20 mouse cellular contexts compared by ENCODE assay signal in the genomic region with DNA sequence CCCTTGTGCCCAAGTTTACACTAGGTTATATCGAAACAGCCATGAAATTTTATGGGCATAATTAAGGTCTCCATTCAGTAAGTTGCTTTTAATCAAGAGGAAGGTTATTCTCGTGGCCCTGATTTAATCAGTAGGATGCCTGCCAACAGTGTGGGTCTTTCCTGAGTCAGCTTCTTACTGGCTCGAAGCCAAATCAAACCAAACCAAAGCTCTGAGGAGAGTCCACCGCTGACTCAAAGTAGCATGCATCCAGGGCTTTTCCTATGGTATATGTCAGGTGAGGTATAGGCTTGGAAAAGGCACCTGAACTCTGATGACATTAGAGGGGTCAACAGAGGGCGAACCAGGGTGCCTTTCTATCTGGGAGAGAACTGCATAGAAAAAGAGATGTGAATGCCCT. TPM values are rescaled to one million over a fixed set of nuclear protein-coding genes. Genes with fewer than 3 reads are reported as not detected.
DNase-seq lines count a peak whose midpoint lies in the region; ATAC-seq and TF ChIP-seq lines count a peak whose summit lies in the region.
"Had no signal": no experiment of that assay in that cellular context is flagged by ENCODE, and none has a peak within 500 bp of the region (broad histone marks: within the 10 kb centered on the region; RNA-seq: fewer than 3 reads in every experiment).

No protein-coding gene starts in this region.

- H3K27me3 ChIP-seq in kidney, adult 2 months (replicated peaks; ENCODE audit: control insufficient read depth, insufficient read depth, low read length) = no peaks in the 10 kb centered on the region
- no peaks in the 10 kb centered on the region for H3K27me3 ChIP-seq in midbrain, embryonic 14.5 days (ENCODE audit: control insufficient read depth, insufficient read depth, low read length)
- no peaks in the 10 kb centered on the region for H3K27me3 ChIP-seq in midbrain, embryonic 16.5 days (ENCODE audit: control insufficient read depth, insufficient read depth, low read depth, low read length)
- H3K27me3 ChIP-seq: heart, embryonic 13.5 days; intestine, embryonic 15.5 days; limb, embryonic 15.5 days; lung, embryonic 15.5 days; midbrain, embryonic 15.5 days had no signal

- ATAC-seq in midbrain, embryonic 14.5 days (ENCODE audit: low FRiP score, low TSS enrichment) = no peak
- ATAC-seq in midbrain, embryonic 16.5 days = no peak
- ATAC-seq: intestine, embryonic 15.5 days; midbrain, embryonic 15.5 days had no signal

- TF ChIP-seq POLR2A in kidney, adult 2 months (IDR thresholded peaks at IDR 0.05; ENCODE audit: low read depth, low read length) = no peak
- no peak for TF ChIP-seq POLR2A in bone marrow macrophage, adult 2 months (IDR thresholded peaks at IDR 0.05; ENCODE audit: borderline replicate concordance, low read depth, low read length)

- no peak overlapping the region for H3K4me2 ChIP-seq in midbrain, embryonic 14.5 days (ENCODE audit: low read length)
- no peak overlapping the region for H3K4me2 ChIP-seq in midbrain, embryonic 16.5 days (ENCODE audit: low read length)
- H3K4me2 ChIP-seq: heart, embryonic 13.5 days; intestine, embryonic 15.5 days; limb, embryonic 15.5 days; lung, embryonic 15.5 days; midbrain, embryonic 15.5 days had no signal

- TF ChIP-seq CTCF in kidney, adult 2 months (conservative IDR thresholded peaks at IDR 0.05; ENCODE audit: insufficient read depth, insufficient read length, low read depth, low read length) = no peak
- no peak for TF ChIP-seq CTCF in bone marrow macrophage, adult 2 months (IDR thresholded peaks at IDR 0.05; ENCODE audit: low read depth, low read length)

- no peak overlapping the region for H3K9ac ChIP-seq in midbrain, embryonic 14.5 days (replicated peaks; ENCODE audit: low read length)
- H3K9ac ChIP-seq in midbrain, embryonic 16.5 days (ENCODE audit: low read depth, low read length) = no peak overlapping the region
- H3K9ac ChIP-seq: heart, embryonic 13.5 days; intestine, embryonic 15.5 days; limb, embryonic 15.5 days; lung, embryonic 15.5 days; midbrain, embryonic 15.5 days had no signal

- DNase-seq in kidney, adult 2 months = peak; percentile 44
- no peak for DNase-seq in kidney, adult 18-20 months
- peak; percentile 44 for DNase-seq in midbrain, embryonic 14.5 days
- DNase-seq in Muller cell, postnatal 12 days (ENCODE audit: inconsistent ontology term) = peak; percentile 27
- DNase-seq in cerebellum, adult 11-12 months = no peak
- DNase-seq: cerebellum, adult 18-20 months; gastrocnemius, postnatal 25 days; right cerebral cortex, adult 18-20 months; spleen, adult 18-20 months had no signal

- H3K27ac ChIP-seq in kidney, adult 2 months (ENCODE audit: insufficient read depth, low read depth, low read length) = no peak overlapping the region
- no peak overlapping the region for H3K27ac ChIP-seq in midbrain, embryonic 14.5 days (replicated peaks; ENCODE audit: low read depth, low read length)
- H3K27ac ChIP-seq in midbrain, embryonic 16.5 days (ENCODE audit: low read length) = no peak overlapping the region
- peak overlapping the region; percentile 15; the same call in 1 of the 2 replicates for H3K27ac ChIP-seq in bone marrow macrophage, adult 2 months (ENCODE audit: insufficient read depth, low read depth, low read length)
- H3K27ac ChIP-seq: heart, embryonic 13.5 days; intestine, embryonic 15.5 days; left cerebral cortex, adult 2 months; limb, embryonic 15.5 days; lung, embryonic 15.5 days; midbrain, embryonic 15.5 days had no signal

- no peaks in the 10 kb centered on the region for H3K4me1 ChIP-seq in kidney, adult 2 months (ENCODE audit: control insufficient read depth, insufficient read depth, low read length)
- no peaks in the 10 kb centered on the region for H3K4me1 ChIP-seq in midbrain, embryonic 14.5 days (ENCODE audit: control insufficient read depth, insufficient read depth, low read length)
- no peaks in the 10 kb centered on the region for H3K4me1 ChIP-seq in midbrain, embryonic 16.5 days (ENCODE audit: control insufficient read depth, insufficient read depth, low read length)
- peaks cover 64% of the 10 kb centered on the region for H3K4me1 ChIP-seq in bone marrow macrophage, adult 2 months (ENCODE audit: control insufficient read depth, insufficient read depth, low read length)
- H3K4me1 ChIP-seq: intestine, embryonic 15.5 days; lung, embryonic 15.5 days; midbrain, embryonic 15.5 days had no signal

- H3K9me3 ChIP-seq in midbrain, embryonic 14.5 days (ENCODE audit: control insufficient read depth, low read length) = no peaks in the 10 kb centered on the region
- H3K9me3 ChIP-seq in midbrain, embryonic 16.5 days (replicated peaks; ENCODE audit: control insufficient read depth, low read length, poor library complexity, severe bottlenecking) = no peaks in the 10 kb centered on the region
- H3K9me3 ChIP-seq: heart, embryonic 13.5 days; intestine, embryonic 15.5 days; limb, embryonic 15.5 days; lung, embryonic 15.5 days; midbrain, embryonic 15.5 days had no signal

- WGBS in kidney, adult 2 months = 33% methylated on average over 5 of the region's 5 CpGs
- 68% methylated on average over 5 of the region's 5 CpGs for WGBS in midbrain, embryonic 14.5 days
- 67% methylated on average over 5 of the region's 5 CpGs for WGBS in midbrain, embryonic 16.5 days

- H3K36me3 ChIP-seq in kidney, adult 2 months (ENCODE audit: control insufficient read depth, insufficient read depth, low read length) = no peaks in the 10 kb centered on the region
- no peaks in the 10 kb centered on the region for H3K36me3 ChIP-seq in midbrain, embryonic 14.5 days (ENCODE audit: control insufficient read depth, insufficient read depth, low read length)
- H3K36me3 ChIP-seq in midbrain, embryonic 16.5 days (ENCODE audit: control insufficient read depth, insufficient read depth, low read length) = no peaks in the 10 kb centered on the region
- H3K36me3 ChIP-seq: heart, embryonic 13.5 days; intestine, embryonic 15.5 days; limb, embryonic 15.5 days; lung, embryonic 15.5 days; midbrain, embryonic 15.5 days had no signal

- H3K4me3 ChIP-seq in kidney, adult 2 months (ENCODE audit: insufficient read depth, low read depth, low read length) = no peak overlapping the region
- no peak overlapping the region for H3K4me3 ChIP-seq in midbrain, embryonic 14.5 days (replicated peaks; ENCODE audit: low read depth, low read length)
- H3K4me3 ChIP-seq in midbrain, embryonic 16.5 days (ENCODE audit: low read depth, low read length) = no peak overlapping the region
- no peak overlapping the region for H3K4me3 ChIP-seq in bone marrow macrophage, adult 2 months (ENCODE audit: insufficient read depth, low read length)
- H3K4me3 ChIP-seq: erythroblast, embryonic 14.5 days; heart, embryonic 13.5 days; intestine, embryonic 15.5 days; left cerebral cortex, adult 2 months; limb, embryonic 15.5 days; lung, embryonic 15.5 days; midbrain, embryonic 15.5 days had no signal

RNA-seq across cellular contexts. Expression of gene BC005537, which starts 19.5 kb away (rescaled TPM):
- polyA plus RNA-seq in kidney, adult 2 months (2012; rRNA removed) = 35.3 and 42.4 TPM in 2 replicates
- 51.8 and 76.3 TPM in 2 replicates for polyA plus RNA-seq in midbrain, embryonic 14.5 days (2014; fragmentation: Nextera tagmentation; extraction: Ambion mirVana)
- polyA plus RNA-seq in midbrain, embryonic 16.5 days (2015; fragmentation: Nextera tagmentation; extraction: Ambion mirVana) = 19.8 and 25.9 TPM in 2 replicates
- 575 and 610 TPM in 2 replicates for polyA plus RNA-seq in bone marrow macrophage, adult 2 months (2012; ENCODE audit: insufficient read depth, insufficient read length, missing spikeins)

RNA-seq across cellular contexts. Expression of gene Gmnn, which starts 20.2 kb away (rescaled TPM):
- polyA plus RNA-seq in kidney, adult 2 months (2012; rRNA removed) = 4.1 and 7.1 TPM in 2 replicates
- 16.0 and 24.1 TPM in 2 replicates for polyA plus RNA-seq in midbrain, embryonic 14.5 days (2014; fragmentation: Nextera tagmentation; extraction: Ambion mirVana)
- polyA plus RNA-seq in midbrain, embryonic 16.5 days (2015; fragmentation: Nextera tagmentation; extraction: Ambion mirVana) = 11.0 and 13.6 TPM in 2 replicates
- 64.6 and 76.6 TPM in 2 replicates for polyA plus RNA-seq in bone marrow macrophage, adult 2 months (2012; ENCODE audit: insufficient read depth, insufficient read length, missing spikeins)

RNA-seq across cellular contexts. Expression of gene Armh2, which starts 40.9 kb away (rescaled TPM):
- polyA plus RNA-seq in kidney, adult 2 months (2012; rRNA removed) = not detected in 2 replicates
- polyA plus RNA-seq in midbrain, embryonic 14.5 days (2014; fragmentation: Nextera tagmentation; extraction: Ambion mirVana) = not detected in 2 replicates
- not detected in 2 replicates for polyA plus RNA-seq in midbrain, embryonic 16.5 days (2015; fragmentation: Nextera tagmentation; extraction: Ambion mirVana)
- polyA plus RNA-seq in bone marrow macrophage, adult 2 months (2012; ENCODE audit: insufficient read depth, insufficient read length, missing spikeins) = not detected in 2 replicates
- polyA plus RNA-seq: erythroblast, embryonic 14.5 days; heart, embryonic 13.5 days; hindbrain, embryonic 11.5 days; intestine, embryonic 15.5 days; limb, embryonic 15.5 days; lung, embryonic 15.5 days; neural tube, embryonic 14.5 days had no signal

RNA-seq across cellular contexts. Expression of gene Acot13, which starts 49.4 kb away (rescaled TPM):
- 259 and 286 TPM in 2 replicates for polyA plus RNA-seq in kidney, adult 2 months (2012; rRNA removed)
- polyA plus RNA-seq in midbrain, embryonic 14.5 days (2014; fragmentation: Nextera tagmentation; extraction: Ambion mirVana) = 40.3 and 46.3 TPM in 2 replicates
- 49.6 and 53.3 TPM in 2 replicates for polyA plus RNA-seq in midbrain, embryonic 16.5 days (2015; fragmentation: Nextera tagmentation; extraction: Ambion mirVana)
- polyA plus RNA-seq in bone marrow macrophage, adult 2 months (2012; ENCODE audit: insufficient read depth, insufficient read length, missing spikeins) = 81.0 and 91.3 TPM in 2 replicates

RNA-seq across cellular contexts. Expression of gene Tdp2, which starts 49.6 kb away (rescaled TPM):
- polyA plus RNA-seq in kidney, adult 2 months (2012; rRNA removed) = 19.6 and 19.7 TPM in 2 replicates
- polyA plus RNA-seq in midbrain, embryonic 14.5 days (2014; fragmentation: Nextera tagmentation; extraction: Ambion mirVana) = 36.4 and 40.4 TPM in 2 replicates
- polyA plus RNA-seq in midbrain, embryonic 16.5 days (2015; fragmentation: Nextera tagmentation; extraction: Ambion mirVana) = 26.5 and 32.0 TPM in 2 replicates
- 29.0 and 36.4 TPM in 2 replicates for polyA plus RNA-seq in bone marrow macrophage, adult 2 months (2012; ENCODE audit: insufficient read depth, insufficient read length, missing spikeins)

Comparison
In these comparisons a context has a peak if more than half of its experiments do, and no peak if none do; other contexts are left out.
1. DNase-seq: peak in kidney, adult 2 months (single experiment), midbrain, embryonic 14.5 days (single experiment) and Muller cell, postnatal 12 days (single experiment); none in kidney, adult 18-20 months (single experiment) and cerebellum, adult 11-12 months (single experiment).